Mouse (Mus musculus): Measurements from ENCODE around the gene Dpf1.

GRCm38 (mm10) chr7:29341722-29342121 lies 38.0 kb downstream of the Dpf1 start:
- TF ChIP-seq EP300 (IDR thresholded peaks at IDR 0.05; ENCODE audit: low read depth) (no peak), CTCF (IDR thresholded peaks at IDR 0.05; ENCODE audit: low read depth) (no peak)

Data from heart, postnatal 0 days (tissue).